Mouse (Mus musculus) hindbrain, embryonic 10.5 days (tissue): ENCODE measurements at regions not wholly inside any gene's neighbourhood (a gene's known extent, or its start where the extent isn't known, plus 50 kb on each side); places are given as distances from the start of the nearest gene placed in this dataset.
A peak's percentile ranks its signal among the peaks of the same experiment; 100 is the strongest.
"Not testable (repeated sequence)": the region's sequence is repeated elsewhere in the genome, so short reads cannot be mapped to it uniquely, and the experiment has no call there.

ENCODE experiments used
- DNase-seq: peaks from one replicate; pipeline ENCODE4 v3.0.0-alpha.2; 2017; ENCODE audit warnings: low spot score
- H3K27ac ChIP-seq: fragments of 300-500 bp; sonication (generic); 2 replicates; pipeline ENCODE4 v1.5.1; 2016; ENCODE audit warnings: mild to moderate bottlenecking, moderate library complexity
- H3K27me3 ChIP-seq: fragments of 300-500 bp; sonication (generic); 2 replicates; pipeline ENCODE4 v1.6.1; 2016; ENCODE audit warnings: mild to moderate bottlenecking; ENCODE audit not compliant: poor library complexity, insufficient read depth, severe bottlenecking
- H3K36me3 ChIP-seq: fragments of 300-500 bp; sonication (generic); 2 replicates; pipeline ENCODE4 v1.6.1; 2016; ENCODE audit warnings: mild to moderate bottlenecking, moderate library complexity
- H3K4me1 ChIP-seq: fragments of 300-500 bp; sonication (generic); replicated peaks from 2 replicates; pipeline ENCODE4 v1.6.1; 2016; ENCODE audit warnings: mild to moderate bottlenecking
- H3K4me3 ChIP-seq: fragments of 300-500 bp; sonication (generic); 2 replicates; pipeline ENCODE4 v1.5.1; 2016; ENCODE audit warnings: mild to moderate bottlenecking, moderate library complexity
- H3K9me3 ChIP-seq: fragments of 300-500 bp; sonication (generic); 2 replicates; pipeline ENCODE4 v1.6.1; 2016; ENCODE audit warnings: mild to moderate bottlenecking, moderate library complexity
- WGBS: fragments of 180-500 bp; shearing (Covaris S2); methylation state at CpG from one replicate; pipeline ENCODE4 v1.1.7; 2016; 5-methylcytosine and 5-hydroxymethylcytosine counted together

GRCm38 (mm10) chr17:4024384-4024783 lies 328.3 kb upstream of the Nox3 start:
- DNase-seq: no peak
- H3K4me3 ChIP-seq: no peak overlapping the region
- no peaks in the 10 kb centered on the region for H3K9me3 ChIP-seq
- H3K4me1 ChIP-seq: no peaks in the 10 kb centered on the region
- no peaks in the 10 kb centered on the region for H3K36me3 ChIP-seq
- 82% methylated on average over 2 of the region's 2 CpGs for WGBS
- H3K27ac ChIP-seq: no peak overlapping the region
- no peaks in the 10 kb centered on the region for H3K27me3 ChIP-seq

DNA sequence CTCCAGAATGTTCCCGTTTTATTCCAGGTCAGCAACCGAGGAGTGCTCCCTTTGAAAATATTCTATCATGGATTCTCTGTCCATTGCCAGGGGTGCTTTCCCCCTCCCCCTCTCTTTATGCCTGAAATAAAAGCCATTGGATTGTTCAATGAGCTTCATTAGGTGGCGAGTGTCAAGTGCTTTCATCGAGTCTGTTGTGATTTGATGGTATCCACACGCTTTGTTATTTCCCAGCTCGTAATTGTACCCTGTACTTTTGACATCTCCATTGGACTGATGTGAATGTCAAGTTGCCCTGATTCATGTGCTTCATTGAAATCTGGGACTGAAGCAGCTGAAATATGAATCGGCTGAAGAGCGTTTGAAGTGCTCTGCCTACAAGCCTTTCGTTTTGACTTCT lies 333.1 kb upstream of the Nox3 start:
- Histone ChIP-seq H3K9me3 (no peaks in the 10 kb centered on the region), H3K27me3 (no peaks in the 10 kb centered on the region), H3K4me1 (no peaks in the 10 kb centered on the region), H3K27ac (no peak overlapping the region), H3K4me3 (no peak overlapping the region), H3K36me3 (no peaks in the 10 kb centered on the region)
- DNase-seq: no peak
- WGBS: 78% methylated on average over 9 of the region's 9 CpGs

DNA sequence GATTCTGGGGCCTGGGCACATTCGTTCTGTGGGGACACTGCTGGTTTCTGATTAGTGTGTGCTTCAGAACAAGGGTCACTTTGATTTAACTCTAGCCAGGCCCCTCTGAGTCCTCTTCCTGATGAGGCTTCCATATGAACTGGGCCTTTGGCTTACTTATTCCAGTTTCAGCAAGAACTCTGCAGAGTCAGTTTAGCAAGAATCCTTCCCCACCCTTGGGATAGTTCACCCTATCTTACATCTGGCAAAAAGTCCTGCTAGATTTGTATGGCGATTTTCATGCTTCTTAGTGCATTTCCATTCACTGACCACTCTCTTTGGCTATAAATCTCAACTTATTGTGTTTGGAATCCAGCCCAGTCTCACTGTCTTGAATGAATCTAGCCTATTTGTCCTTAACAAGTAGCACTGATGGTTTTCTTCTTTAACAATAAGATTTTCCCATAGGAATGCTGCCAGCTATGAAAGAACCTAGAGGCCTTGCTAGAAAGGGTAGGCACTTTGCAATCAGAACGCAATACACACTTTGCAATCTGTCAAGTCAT lies 338.8 kb upstream of the Nox3 start:
- H3K27me3 ChIP-seq: no peaks in the 10 kb centered on the region
- no peaks in the 10 kb centered on the region for H3K36me3 ChIP-seq
- no peaks in the 10 kb centered on the region for H3K9me3 ChIP-seq
- H3K27ac ChIP-seq: no peak overlapping the region
- no peak for DNase-seq
- WGBS: 75% methylated on average over 3 of the region's 3 CpGs
- H3K4me1 ChIP-seq: peaks cover 5% of the 10 kb centered on the region; the same call in 1 of the 2 replicates
- H3K4me3 ChIP-seq: no peak overlapping the region

- Histone ChIP-seq H3K9me3 (no peaks in the 10 kb centered on the region), H3K36me3 (no peaks in the 10 kb centered on the region), H3K4me3 (no peak overlapping the region), H3K4me1 (peaks cover 16% of the 10 kb centered on the region), H3K27me3 (no peaks in the 10 kb centered on the region), H3K27ac (peak overlapping the region; percentile 71)
- 29% methylated on average over 5 of the region's 5 CpGs for WGBS
- DNase-seq: peak; percentile 41
Measured at GRCm38 (mm10) chr17:4040104-4040664, 344.1 kb upstream of the Nox3 start.

GRCm38 (mm10) chr17:4060186-4060585 lies 364.1 kb upstream of the Nox3 start:
- not testable (repeated sequence) for H3K4me1 ChIP-seq, H3K36me3 ChIP-seq, H3K27ac ChIP-seq, H3K4me3 ChIP-seq, H3K9me3 ChIP-seq, H3K27me3 ChIP-seq, DNase-seq

DNA sequence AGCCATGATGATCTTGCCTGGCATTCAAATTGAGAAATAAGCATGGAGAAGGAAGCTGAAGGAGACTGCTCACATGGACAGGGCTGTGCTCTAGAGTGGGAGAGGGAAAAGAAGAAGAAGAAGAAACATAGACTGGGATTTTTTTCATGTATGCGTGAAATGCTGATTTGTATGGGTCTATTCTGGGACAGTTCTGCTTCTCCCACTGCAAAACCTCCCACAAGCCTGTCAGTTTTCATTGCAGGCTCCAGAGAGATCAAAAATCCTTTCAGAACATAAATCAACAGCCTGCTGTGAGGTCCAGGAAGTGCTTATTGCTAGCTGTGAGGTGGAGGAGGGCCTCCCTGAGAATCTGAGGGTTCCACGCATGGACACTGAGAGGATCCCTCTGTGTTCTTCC lies 377.3 kb upstream of the Nox3 start:
- WGBS: 65% methylated on average over 2 of the region's 2 CpGs
- Histone ChIP-seq H3K9me3 (no peaks in the 10 kb centered on the region), H3K27me3 (no peaks in the 10 kb centered on the region), H3K4me3 (no peak overlapping the region), H3K4me1 (no peaks in the 10 kb centered on the region), H3K36me3 (no peaks in the 10 kb centered on the region), H3K27ac (no peak overlapping the region)
- no peak for DNase-seq

DNA sequence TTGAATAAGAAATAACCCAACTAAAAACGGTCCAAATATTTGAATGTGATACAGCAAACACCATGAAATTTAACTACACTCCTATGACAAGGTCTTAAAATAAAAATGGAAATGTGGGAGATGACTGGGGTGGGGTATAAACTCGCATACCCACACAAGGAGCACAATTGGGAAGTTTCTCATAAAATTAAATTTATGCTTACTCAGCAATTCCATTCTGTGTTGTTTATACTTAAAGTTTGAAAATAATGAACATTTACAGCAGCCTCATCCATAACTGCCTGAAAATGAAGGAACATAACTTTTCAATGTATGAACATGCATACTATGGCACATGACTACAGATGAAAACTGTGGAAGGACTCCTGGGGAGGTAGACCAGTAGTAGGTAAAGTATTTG lies 384.5 kb upstream of the Nox3 start:
- Histone ChIP-seq H3K9me3 (no peaks in the 10 kb centered on the region), H3K4me1 (no peaks in the 10 kb centered on the region), H3K27me3 (no peaks in the 10 kb centered on the region), H3K4me3 (no peak overlapping the region), H3K36me3 (no peaks in the 10 kb centered on the region), H3K27ac (no peak overlapping the region)
- DNase-seq: no peak
- WGBS: 85% methylated on average over 2 of the region's 2 CpGs

GRCm38 (mm10) chr17:4094621-4095020 lies 398.6 kb upstream of the Nox3 start:
- DNase-seq: no peak

GRCm38 (mm10) chr17:4103321-4103720 lies 407.3 kb upstream of the Nox3 start:
- 90% methylated on average over 3 of the region's 3 CpGs for WGBS
- no peak overlapping the region for H3K27ac ChIP-seq
- H3K36me3 ChIP-seq: no peaks in the 10 kb centered on the region
- no peaks in the 10 kb centered on the region for H3K27me3 ChIP-seq
- no peak overlapping the region for H3K4me3 ChIP-seq
- no peak for DNase-seq
- no peaks in the 10 kb centered on the region for H3K4me1 ChIP-seq
- no peaks in the 10 kb centered on the region for H3K9me3 ChIP-seq

More at GRCm38 (mm10) chr17:4094621-4095020, 398.6 kb upstream of the Nox3 start:
- Histone ChIP-seq H3K9me3 (no peaks in the 10 kb centered on the region), H3K4me3 (no peak overlapping the region), H3K36me3 (no peaks in the 10 kb centered on the region), H3K4me1 (no peaks in the 10 kb centered on the region), H3K27me3 (no peaks in the 10 kb centered on the region), H3K27ac (no peak overlapping the region)
- WGBS: 84% methylated on average over 1 of the region's 1 CpGs

- H3K4me1 ChIP-seq: no peaks in the 10 kb centered on the region
- 48% methylated on average over 3 of the region's 3 CpGs for WGBS
- DNase-seq: peak; percentile 24
- H3K9me3 ChIP-seq: no peaks in the 10 kb centered on the region
- H3K36me3 ChIP-seq: no peaks in the 10 kb centered on the region
- H3K27ac ChIP-seq: no peak overlapping the region
- H3K4me3 ChIP-seq: no peak overlapping the region
- H3K27me3 ChIP-seq: no peaks in the 10 kb centered on the region
Measured at GRCm38 (mm10) chr17:4109263-4109662, 413.2 kb upstream of the Nox3 start.

- 84% methylated on average over 4 of the region's 4 CpGs for WGBS
- no peak for DNase-seq
- H3K9me3 ChIP-seq: no peaks in the 10 kb centered on the region
- H3K36me3 ChIP-seq: no peaks in the 10 kb centered on the region
- no peaks in the 10 kb centered on the region for H3K4me1 ChIP-seq
- no peak overlapping the region for H3K4me3 ChIP-seq
- H3K27me3 ChIP-seq: no peaks in the 10 kb centered on the region
- H3K27ac ChIP-seq: no peak overlapping the region
Measured at GRCm38 (mm10) chr17:4113021-4113420, 417.0 kb upstream of the Nox3 start.

DNA sequence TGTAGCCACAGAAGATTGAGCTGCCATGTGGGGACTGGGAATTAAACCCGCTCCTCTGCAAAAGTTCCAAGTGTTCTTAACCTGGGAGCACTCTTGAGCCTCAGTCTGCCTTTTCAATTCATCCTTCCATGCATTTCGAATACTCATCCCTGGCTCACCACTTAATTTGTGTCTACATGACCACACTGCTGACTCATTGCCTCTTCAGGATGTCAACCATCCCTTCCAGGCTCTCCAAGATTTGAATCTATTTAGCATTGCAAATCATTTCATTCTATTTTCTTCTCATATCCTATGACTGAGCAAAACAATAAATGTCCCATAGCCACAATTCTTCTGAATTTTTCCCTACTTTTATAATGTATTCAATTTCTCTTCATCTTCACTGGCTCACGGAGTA lies 420.4 kb upstream of the Nox3 start:
- H3K4me3 ChIP-seq: no peak overlapping the region
- DNase-seq: no peak
- WGBS: 91% methylated on average over 3 of the region's 3 CpGs
- H3K27me3 ChIP-seq: no peaks in the 10 kb centered on the region
- H3K36me3 ChIP-seq: no peaks in the 10 kb centered on the region
- no peak overlapping the region for H3K27ac ChIP-seq
- no peaks in the 10 kb centered on the region for H3K4me1 ChIP-seq
- no peaks in the 10 kb centered on the region for H3K9me3 ChIP-seq

- no peaks in the 10 kb centered on the region for H3K36me3 ChIP-seq
- H3K4me3 ChIP-seq: no peak overlapping the region
- no peak overlapping the region for H3K27ac ChIP-seq
- H3K4me1 ChIP-seq: no peaks in the 10 kb centered on the region
- 78% methylated on average over 3 of the region's 3 CpGs for WGBS
- no peaks in the 10 kb centered on the region for H3K27me3 ChIP-seq
- no peak for DNase-seq
- no peaks in the 10 kb centered on the region for H3K9me3 ChIP-seq
Measured at GRCm38 (mm10) chr17:4133678-4134077, 437.6 kb upstream of the Nox3 start.

GRCm38 (mm10) chr17:4163502-4163901 lies 467.4 kb upstream of the Nox3 start:
- Histone ChIP-seq H3K27ac (no peak overlapping the region), H3K27me3 (no peaks in the 10 kb centered on the region), H3K9me3 (no peaks in the 10 kb centered on the region), H3K4me3 (no peak overlapping the region), H3K4me1 (no peaks in the 10 kb centered on the region), H3K36me3 (no peaks in the 10 kb centered on the region)
- no peak for DNase-seq
- WGBS: 81% methylated on average over 2 of the region's 2 CpGs
